Mouse (Mus musculus) forebrain, embryonic 10.5 days (tissue): ENCODE results near the gene Pdgfd. TPM values are rescaled to one million over a fixed set of nuclear protein-coding genes. Genes with fewer than 3 reads are reported as not detected.

Experiments used
- DNase-seq: peaks from one replicate; pipeline ENCODE4 v3.0.0-alpha.2; 2017; ENCODE audit warnings: low spot score; ENCODE audit errors: extremely low spot score
- H3K27ac ChIP-seq: fragments of 300-500 bp; sonication (generic); 2 replicates; pipeline ENCODE4 v1.5.1; 2016; ENCODE audit warnings: mild to moderate bottlenecking
- H3K27me3 ChIP-seq: fragments of 300-500 bp; sonication (generic); 2 replicates; pipeline ENCODE4 v1.6.1; 2016; ENCODE audit warnings: mild to moderate bottlenecking; ENCODE audit not compliant: poor library complexity, severe bottlenecking
- H3K36me3 ChIP-seq: fragments of 300-500 bp; sonication (generic); replicated peaks from 2 replicates; pipeline ENCODE4 v1.6.1; 2016; ENCODE audit warnings: mild to moderate bottlenecking, moderate library complexity
- H3K4me1 ChIP-seq: fragments of 300-500 bp; sonication (generic); 2 replicates; pipeline ENCODE4 v1.6.1; 2016
- H3K4me3 ChIP-seq: fragments of 300-500 bp; sonication (generic); 2 replicates; pipeline ENCODE4 v1.5.1; 2016; ENCODE audit warnings: mild to moderate bottlenecking, moderate library complexity
- H3K9me3 ChIP-seq: fragments of 300-500 bp; sonication (generic); 2 replicates; pipeline ENCODE4 v1.6.1; 2016; ENCODE audit warnings: mild to moderate bottlenecking, moderate library complexity
- WGBS: fragments of 180-500 bp; shearing (Covaris S2); methylation state at CpG from one replicate; pipeline ENCODE4 v1.1.7; 2016; 5-methylcytosine and 5-hydroxymethylcytosine counted together
- polyA plus RNA-seq: library from polyadenylated mRNA; unstranded; fragments of >200 nt; fragmentation: Nextera tagmentation; extraction: Ambion mirVana; gene quantifications from 2 replicates; pipeline ENCODE4 v1.2.1, GENCODE M21; 2016

Gene Pdgfd
- polyA plus RNA-seq, 1 experiment from 2014 or later: 2.8 TPM

- no peak overlapping the region for H3K27ac ChIP-seq
- 63% methylated on average over 4 of the region's 4 CpGs for WGBS
- H3K9me3 ChIP-seq: no peaks in the 10 kb centered on the region
- H3K4me3 ChIP-seq: no peak overlapping the region
- H3K27me3 ChIP-seq: no peaks in the 10 kb centered on the region
- DNase-seq: no peak
- H3K36me3 ChIP-seq: no peaks in the 10 kb centered on the region
- no peaks in the 10 kb centered on the region for H3K4me1 ChIP-seq
Measured at GRCm38 (mm10) chr9:6407972-6408371, 239.6 kb downstream of the Pdgfd start.

- no peaks in the 10 kb centered on the region for H3K9me3 ChIP-seq
- H3K4me1 ChIP-seq: no peaks in the 10 kb centered on the region
- H3K36me3 ChIP-seq: no peaks in the 10 kb centered on the region
- no peaks in the 10 kb centered on the region for H3K27me3 ChIP-seq
- DNase-seq: no peak
- H3K4me3 ChIP-seq: no peak overlapping the region
- H3K27ac ChIP-seq: no peak overlapping the region
Measured at GRCm38 (mm10) chr9:6424606-6425005, 256.2 kb downstream of the Pdgfd start.

Other genes starting within 250 kb of the Pdgfd start
- gene Ddi1, start 101.3 kb downstream of the Pdgfd start, polyA plus RNA-seq: 0.02 and 0.06 TPM in 2 replicates